Mouse (Mus musculus): ENCODE measurements at regions not wholly inside any gene's neighbourhood (a gene's known extent, or its start where the extent isn't known, plus 50 kb on each side); places are given as distances from the start of the nearest gene placed in this dataset.

DNA sequence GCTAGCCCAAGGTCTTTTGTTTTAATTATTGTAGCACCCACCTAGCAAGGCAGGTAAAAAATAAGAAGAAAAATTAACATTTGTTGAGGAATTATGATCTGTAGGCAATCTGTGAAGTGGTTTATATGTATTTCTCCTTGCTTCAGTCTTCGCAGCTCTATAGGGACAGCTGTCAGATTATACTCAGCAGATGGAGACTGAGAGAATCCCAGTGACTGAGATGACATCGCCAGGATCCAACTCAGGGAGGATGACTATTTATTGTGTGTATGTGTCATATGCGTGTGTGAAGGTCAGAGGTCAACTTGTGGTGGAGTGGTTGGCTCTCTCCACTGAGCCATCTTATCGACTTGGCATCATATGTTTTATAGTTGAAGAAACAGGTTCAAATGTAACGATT lies 362.0 kb upstream of the Chd6 start:
- 86% methylated on average over 5 of the region's 5 CpGs for WGBS
- Histone ChIP-seq H3K27ac (replicated peaks; ENCODE audit: low read depth, low read length) (no peak overlapping the region), H3K4me2 (ENCODE audit: low read depth, low read length) (no peak overlapping the region), H3K27me3 (ENCODE audit: control insufficient read depth, insufficient read depth, low read length) (no peaks in the 10 kb centered on the region), H3K36me3 (replicated peaks; ENCODE audit: control insufficient read depth, insufficient read depth, low read depth, low read length) (no peaks in the 10 kb centered on the region), H3K9me3 (replicated peaks; ENCODE audit: control insufficient read depth, low read length) (no peaks in the 10 kb centered on the region), H3K4me3 (ENCODE audit: low read depth, low read length) (no peak overlapping the region), H3K9ac (replicated peaks; ENCODE audit: low read length) (no peak overlapping the region), H3K4me1 (ENCODE audit: control insufficient read depth, insufficient read depth, low read length) (no peaks in the 10 kb centered on the region)
- DNase-seq (ENCODE audit: low spot score) (no peak), ATAC-seq (replicated peaks; ENCODE audit: insufficient number of reproducible peaks, low FRiP score, low TSS enrichment, low read depth) (no peak)

- Histone ChIP-seq H3K4me1 (ENCODE audit: control insufficient read depth, insufficient read depth, low read length) (no peaks in the 10 kb centered on the region), H3K4me2 (ENCODE audit: low read depth, low read length) (no peak overlapping the region), H3K27me3 (ENCODE audit: control insufficient read depth, insufficient read depth, low read length) (no peaks in the 10 kb centered on the region), H3K27ac (replicated peaks; ENCODE audit: low read depth, low read length) (no peak overlapping the region), H3K9ac (replicated peaks; ENCODE audit: low read length) (no peak overlapping the region), H3K4me3 (ENCODE audit: low read depth, low read length) (no peak overlapping the region), H3K36me3 (replicated peaks; ENCODE audit: control insufficient read depth, insufficient read depth, low read depth, low read length) (no peaks in the 10 kb centered on the region), H3K9me3 (replicated peaks; ENCODE audit: control insufficient read depth, low read length) (no peaks in the 10 kb centered on the region)
- WGBS = 32% methylated on average over 2 of the region's 2 CpGs
- peak; percentile 59 for DNase-seq (ENCODE audit: low spot score)
- no peak for ATAC-seq (replicated peaks; ENCODE audit: insufficient number of reproducible peaks, low FRiP score, low TSS enrichment, low read depth)
Measured at GRCm38 (mm10) chr2:161470025-161470424, 361.1 kb upstream of the Chd6 start.

GRCm38 (mm10) chr2:161467035-161467434 lies 358.2 kb upstream of the Chd6 start:
- H3K27ac ChIP-seq (replicated peaks; ENCODE audit: low read depth, low read length) = no peak overlapping the region
- no peaks in the 10 kb centered on the region for H3K36me3 ChIP-seq (replicated peaks; ENCODE audit: control insufficient read depth, insufficient read depth, low read depth, low read length)
- H3K4me3 ChIP-seq (ENCODE audit: low read depth, low read length) = no peak overlapping the region
- no peaks in the 10 kb centered on the region for H3K9me3 ChIP-seq (replicated peaks; ENCODE audit: control insufficient read depth, low read length)
- WGBS = 29% methylated on average over 1 of the region's 1 CpGs
- DNase-seq (ENCODE audit: low spot score) (peak; percentile 89), ATAC-seq (replicated peaks; ENCODE audit: insufficient number of reproducible peaks, low FRiP score, low TSS enrichment, low read depth) (no peak; the same call in 1 of the 2 replicates)
- no peak overlapping the region for H3K4me2 ChIP-seq (ENCODE audit: low read depth, low read length)
- H3K27me3 ChIP-seq (ENCODE audit: control insufficient read depth, insufficient read depth, low read length) = no peaks in the 10 kb centered on the region
- no peak overlapping the region for H3K9ac ChIP-seq (replicated peaks; ENCODE audit: low read length)
- no peaks in the 10 kb centered on the region for H3K4me1 ChIP-seq (ENCODE audit: control insufficient read depth, insufficient read depth, low read length)

DNA sequence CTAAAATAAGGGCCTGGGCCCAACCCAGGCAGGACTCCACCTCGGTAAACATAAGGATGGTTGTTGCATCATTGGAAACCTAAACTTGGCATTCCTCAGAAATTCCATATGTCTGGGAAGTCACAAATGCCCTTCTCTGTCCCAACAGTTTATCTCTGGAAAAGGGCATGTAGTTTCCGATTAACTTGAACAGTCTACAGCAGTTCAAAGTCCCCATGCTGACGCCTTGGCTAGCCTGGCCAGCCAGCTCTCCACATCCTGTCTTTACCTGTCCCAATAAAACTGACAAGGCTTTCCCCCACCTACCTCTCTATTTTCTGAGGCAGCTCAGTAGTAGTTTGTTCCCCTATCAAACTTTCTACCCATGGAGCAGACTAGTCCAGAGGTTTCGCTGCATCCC lies 351.7 kb upstream of the Chd6 start:
- H3K9me3 ChIP-seq (replicated peaks; ENCODE audit: control insufficient read depth, low read length) = no peaks in the 10 kb centered on the region
- no peaks in the 10 kb centered on the region for H3K36me3 ChIP-seq (replicated peaks; ENCODE audit: control insufficient read depth, insufficient read depth, low read depth, low read length)
- no peaks in the 10 kb centered on the region for H3K27me3 ChIP-seq (ENCODE audit: control insufficient read depth, insufficient read depth, low read length)
- H3K27ac ChIP-seq (replicated peaks; ENCODE audit: low read depth, low read length) = no peak overlapping the region
- no peak overlapping the region for H3K4me3 ChIP-seq (ENCODE audit: low read depth, low read length)
- WGBS = 91% methylated on average over 4 of the region's 4 CpGs
- H3K4me1 ChIP-seq (ENCODE audit: control insufficient read depth, insufficient read depth, low read length) = no peaks in the 10 kb centered on the region
- H3K9ac ChIP-seq (replicated peaks; ENCODE audit: low read length) = no peak overlapping the region
- no peak for DNase-seq (ENCODE audit: low spot score)
- no peak overlapping the region for H3K4me2 ChIP-seq (ENCODE audit: low read depth, low read length)
- ATAC-seq (replicated peaks; ENCODE audit: insufficient number of reproducible peaks, low FRiP score, low TSS enrichment, low read depth) = no peak

DNA sequence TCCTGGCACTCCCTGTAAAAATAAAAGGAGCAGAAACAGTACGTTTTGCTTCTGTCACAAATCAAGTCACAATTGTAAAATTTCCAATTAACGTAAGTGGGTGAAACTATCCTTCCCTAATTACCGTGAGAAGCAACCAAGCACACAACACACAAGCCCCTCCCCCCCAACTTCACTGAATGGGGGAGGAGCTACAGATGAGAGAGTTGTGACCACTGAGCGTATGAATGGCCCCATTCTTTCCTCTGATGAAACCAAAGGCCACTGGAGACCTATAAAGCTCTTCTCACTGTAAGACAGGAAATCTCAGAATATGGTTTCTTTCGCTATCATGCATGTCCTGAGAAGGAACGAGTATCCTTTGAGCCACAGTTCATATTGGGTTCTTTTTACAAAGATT lies 345.6 kb upstream of the Chd6 start:
- Histone ChIP-seq H3K36me3 (replicated peaks; ENCODE audit: control insufficient read depth, insufficient read depth, low read depth, low read length) (no peaks in the 10 kb centered on the region), H3K9ac (replicated peaks; ENCODE audit: low read length) (no peak overlapping the region), H3K27me3 (ENCODE audit: control insufficient read depth, insufficient read depth, low read length) (no peaks in the 10 kb centered on the region), H3K4me1 (ENCODE audit: control insufficient read depth, insufficient read depth, low read length) (no peaks in the 10 kb centered on the region), H3K4me2 (ENCODE audit: low read depth, low read length) (no peak overlapping the region), H3K9me3 (replicated peaks; ENCODE audit: control insufficient read depth, low read length) (no peaks in the 10 kb centered on the region), H3K27ac (replicated peaks; ENCODE audit: low read depth, low read length) (no peak overlapping the region), H3K4me3 (ENCODE audit: low read depth, low read length) (no peak overlapping the region)
- WGBS = 41% methylated on average over 6 of the region's 6 CpGs
- no peak for DNase-seq (ENCODE audit: low spot score)
- ATAC-seq (replicated peaks; ENCODE audit: insufficient number of reproducible peaks, low FRiP score, low TSS enrichment, low read depth) = no peak

DNA sequence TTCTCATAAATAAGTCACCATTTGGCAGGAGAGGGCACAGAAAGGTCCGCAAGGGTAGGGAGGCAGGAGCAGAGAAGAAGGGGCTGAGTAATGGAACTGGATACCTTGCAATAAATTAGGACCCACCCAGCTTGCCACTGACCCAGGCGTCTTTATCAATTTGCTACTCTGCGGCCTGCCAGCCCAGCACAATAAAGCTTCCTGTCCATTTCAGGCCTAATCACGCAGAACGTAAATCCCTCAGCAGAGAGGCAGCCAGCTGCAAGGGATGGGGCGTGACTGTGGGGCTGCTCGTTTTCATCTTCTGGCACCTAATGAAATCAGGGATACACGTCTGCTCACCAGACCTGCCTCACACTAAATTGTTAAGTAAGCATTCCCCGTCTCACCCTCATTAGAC lies 324.9 kb upstream of the Chd6 start:
- no peaks in the 10 kb centered on the region for H3K36me3 ChIP-seq (replicated peaks; ENCODE audit: control insufficient read depth, insufficient read depth, low read depth, low read length)
- H3K4me2 ChIP-seq (ENCODE audit: low read depth, low read length) = no peak overlapping the region
- ATAC-seq (replicated peaks; ENCODE audit: insufficient number of reproducible peaks, low FRiP score, low TSS enrichment, low read depth) (no peak), DNase-seq (ENCODE audit: low spot score) (no peak)
- no peak overlapping the region for H3K4me3 ChIP-seq (ENCODE audit: low read depth, low read length)
- no peaks in the 10 kb centered on the region for H3K4me1 ChIP-seq (ENCODE audit: control insufficient read depth, insufficient read depth, low read length)
- no peaks in the 10 kb centered on the region for H3K27me3 ChIP-seq (ENCODE audit: control insufficient read depth, insufficient read depth, low read length)
- no peak overlapping the region for H3K27ac ChIP-seq (replicated peaks; ENCODE audit: low read depth, low read length)
- H3K9ac ChIP-seq (replicated peaks; ENCODE audit: low read length) = no peak overlapping the region
- H3K9me3 ChIP-seq (replicated peaks; ENCODE audit: control insufficient read depth, low read length) = no peaks in the 10 kb centered on the region
- WGBS = 57% methylated on average over 9 of the region's 9 CpGs

DNA sequence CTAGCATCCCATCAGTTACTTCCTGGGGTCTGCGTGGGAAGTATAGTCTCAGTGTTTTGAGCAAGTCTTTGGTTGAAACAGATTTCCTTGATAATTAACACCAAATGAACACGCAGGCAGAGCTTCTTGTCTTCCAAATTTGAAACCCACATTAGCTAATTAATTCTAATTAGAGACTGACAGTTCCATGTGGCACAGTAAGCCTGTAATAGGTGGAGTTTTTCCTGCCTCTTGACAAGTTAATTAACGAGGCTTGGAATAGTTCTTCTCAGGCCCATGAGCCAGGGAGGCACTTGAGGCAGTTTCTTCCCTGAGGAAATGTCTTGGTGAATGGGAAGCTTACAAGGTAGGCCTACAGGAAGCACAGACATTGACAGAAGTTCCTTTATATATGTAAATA lies 320.4 kb upstream of the Chd6 start:
- H3K9ac ChIP-seq (replicated peaks; ENCODE audit: low read length) = no peak overlapping the region
- 60% methylated on average over 3 of the region's 3 CpGs for WGBS
- H3K4me3 ChIP-seq (ENCODE audit: low read depth, low read length) = no peak overlapping the region
- no peaks in the 10 kb centered on the region for H3K36me3 ChIP-seq (replicated peaks; ENCODE audit: control insufficient read depth, insufficient read depth, low read depth, low read length)
- ATAC-seq (replicated peaks; ENCODE audit: insufficient number of reproducible peaks, low FRiP score, low TSS enrichment, low read depth) (no peak), DNase-seq (ENCODE audit: low spot score) (no peak)
- H3K4me2 ChIP-seq (ENCODE audit: low read depth, low read length) = no peak overlapping the region
- no peaks in the 10 kb centered on the region for H3K4me1 ChIP-seq (ENCODE audit: control insufficient read depth, insufficient read depth, low read length)
- H3K9me3 ChIP-seq (replicated peaks; ENCODE audit: control insufficient read depth, low read length) = no peaks in the 10 kb centered on the region
- H3K27me3 ChIP-seq (ENCODE audit: control insufficient read depth, insufficient read depth, low read length) = no peaks in the 10 kb centered on the region
- no peak overlapping the region for H3K27ac ChIP-seq (replicated peaks; ENCODE audit: low read depth, low read length)

DNA sequence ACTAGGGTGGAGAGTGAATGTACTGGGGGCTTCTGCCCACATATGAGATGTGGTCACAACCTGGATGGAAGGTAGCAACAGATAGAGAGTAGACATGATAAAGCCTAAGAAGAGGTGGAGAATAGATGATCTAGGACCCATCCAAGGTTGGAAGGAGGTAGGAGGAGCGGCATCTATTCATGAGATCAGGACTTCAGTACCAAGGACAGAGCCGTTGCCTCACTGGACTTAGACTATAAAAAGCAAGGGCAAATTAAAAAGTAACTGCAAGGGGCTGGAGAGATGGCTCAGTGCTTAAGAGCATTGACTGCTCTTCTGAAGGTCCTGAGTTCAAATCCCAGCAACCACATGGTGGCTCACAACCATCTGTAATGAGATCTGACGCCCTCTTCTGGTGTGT lies 316.7 kb upstream of the Chd6 start:
- no peak for ATAC-seq (replicated peaks; ENCODE audit: insufficient number of reproducible peaks, low FRiP score, low TSS enrichment, low read depth)
- Histone ChIP-seq H3K4me2 (ENCODE audit: low read depth, low read length) (no peak overlapping the region), H3K4me3 (ENCODE audit: low read depth, low read length) (no peak overlapping the region), H3K9me3 (replicated peaks; ENCODE audit: control insufficient read depth, low read length) (no peaks in the 10 kb centered on the region), H3K27ac (replicated peaks; ENCODE audit: low read depth, low read length) (no peak overlapping the region), H3K9ac (replicated peaks; ENCODE audit: low read length) (no peak overlapping the region), H3K36me3 (replicated peaks; ENCODE audit: control insufficient read depth, insufficient read depth, low read depth, low read length) (no peaks in the 10 kb centered on the region), H3K4me1 (ENCODE audit: control insufficient read depth, insufficient read depth, low read length) (no peaks in the 10 kb centered on the region), H3K27me3 (ENCODE audit: control insufficient read depth, insufficient read depth, low read length) (no peaks in the 10 kb centered on the region)
- WGBS = 51% methylated on average over 3 of the region's 3 CpGs
- peak; percentile 80 for DNase-seq (ENCODE audit: low spot score)

GRCm38 (mm10) chr2:161418062-161418461 lies 309.2 kb upstream of the Chd6 start:
- Histone ChIP-seq H3K4me2 (ENCODE audit: low read depth, low read length) (no peak overlapping the region), H3K9me3 (replicated peaks; ENCODE audit: control insufficient read depth, low read length) (no peaks in the 10 kb centered on the region), H3K4me1 (ENCODE audit: control insufficient read depth, insufficient read depth, low read length) (no peaks in the 10 kb centered on the region), H3K27ac (replicated peaks; ENCODE audit: low read depth, low read length) (no peak overlapping the region), H3K9ac (replicated peaks; ENCODE audit: low read length) (no peak overlapping the region), H3K27me3 (ENCODE audit: control insufficient read depth, insufficient read depth, low read length) (no peaks in the 10 kb centered on the region), H3K36me3 (replicated peaks; ENCODE audit: control insufficient read depth, insufficient read depth, low read depth, low read length) (no peaks in the 10 kb centered on the region), H3K4me3 (ENCODE audit: low read depth, low read length) (no peak overlapping the region)
- 79% methylated on average over 7 of the region's 7 CpGs for WGBS
- no peak for DNase-seq (ENCODE audit: low spot score)
- no peak for ATAC-seq (replicated peaks; ENCODE audit: insufficient number of reproducible peaks, low FRiP score, low TSS enrichment, low read depth)
